Mouse (Mus musculus): ENCODE measurements around the gene Cpne7.
"Not testable (repeated sequence)": the region's sequence is repeated elsewhere in the genome, so short reads cannot be mapped to it uniquely, and the experiment has no call there.

The Cpne7 gene

GRCm38 (mm10) chr8:123117127-123117731 is at the start of gene Cpne7:
Gene Cpne7 (plus strand): TSS chr8:123117374.
- no peak for DNase-seq (ENCODE audit: low read depth, low spot score)

DNA sequence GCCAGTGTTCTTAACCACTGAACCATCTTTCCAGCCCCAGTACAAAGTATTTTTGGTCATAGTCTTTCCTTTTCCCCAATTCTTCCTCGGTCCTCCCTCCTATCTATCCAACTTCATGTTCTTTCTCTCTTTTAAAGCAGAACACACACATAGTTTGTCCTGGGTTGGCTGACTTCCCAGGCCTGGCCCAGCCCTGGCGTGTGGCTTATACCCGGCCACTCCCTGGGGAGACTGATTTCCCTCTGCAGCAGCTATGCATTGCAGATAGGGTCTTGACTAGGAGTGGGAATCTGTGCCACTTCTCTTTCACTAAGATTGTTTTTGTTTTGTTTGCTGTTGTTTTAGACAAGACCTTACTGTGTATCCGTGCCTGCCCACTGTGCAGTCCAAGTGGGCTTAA is 46.0 kb upstream of the Cpne7 start:
- no peak for DNase-seq (ENCODE audit: low read depth, low spot score)

DNA sequence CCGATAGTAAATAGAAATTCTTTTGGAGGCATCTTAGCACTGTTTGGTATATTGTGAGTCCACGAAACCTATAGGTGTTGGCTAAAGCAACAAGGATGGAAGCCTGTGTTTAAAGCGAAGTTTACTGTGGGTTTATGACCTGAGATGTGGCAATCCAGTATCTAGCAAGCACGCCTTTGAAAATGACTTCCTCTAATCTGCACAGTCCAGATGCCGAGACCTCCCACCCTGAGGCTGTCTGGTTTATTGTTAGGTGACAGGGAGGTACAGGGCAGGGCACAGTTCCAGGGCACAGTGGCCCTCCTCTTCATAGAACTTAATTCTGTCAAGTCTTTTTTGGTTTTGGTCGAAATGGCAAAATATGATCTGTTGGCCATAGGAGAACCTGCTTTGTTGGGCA is 40.0 kb upstream of the Cpne7 start:
- no peak for DNase-seq (ENCODE audit: low read depth, low spot score)

DNA sequence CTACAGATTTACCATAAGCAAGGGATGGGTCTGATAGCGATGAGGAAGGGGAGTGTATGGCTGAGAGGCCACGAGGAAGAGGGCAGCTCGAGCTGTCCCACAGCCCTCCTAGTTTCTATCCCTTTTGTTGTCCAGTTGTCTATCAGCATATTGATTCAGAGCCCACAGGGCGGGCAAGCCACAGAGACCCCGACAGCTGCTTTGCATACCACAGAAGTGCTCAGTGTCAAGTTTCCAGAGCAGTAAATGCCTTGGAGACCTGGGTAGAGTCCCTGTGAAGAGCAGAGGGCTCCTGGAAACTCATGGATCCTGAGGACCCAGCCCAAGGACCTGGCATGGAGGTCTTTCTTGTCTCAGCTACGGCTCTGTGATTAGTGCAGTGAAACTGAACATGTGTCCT is 34.2 kb upstream of the Cpne7 start:
- DNase-seq (ENCODE audit: low read depth, low spot score) = no peak

DNA sequence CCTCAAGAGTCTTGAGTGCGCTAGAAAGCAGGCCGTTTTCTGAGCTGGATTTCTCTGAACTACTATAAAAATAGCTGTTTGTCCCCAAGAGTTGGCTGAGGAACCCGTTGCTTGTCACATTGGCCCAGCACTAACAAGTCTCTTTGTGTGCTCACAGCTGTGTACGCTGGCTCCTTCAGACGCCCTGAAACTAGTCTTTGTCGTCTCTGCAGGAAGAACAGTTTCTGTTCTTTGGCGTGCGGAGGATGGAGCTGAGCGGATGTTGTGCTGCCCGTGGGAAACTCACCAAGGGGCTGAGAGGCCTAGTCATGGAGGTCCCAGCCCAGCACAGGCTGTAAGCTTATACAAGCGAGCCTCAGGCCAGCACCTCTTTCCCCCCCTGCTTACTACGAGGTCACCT is 33.6 kb upstream of the Cpne7 start:
- no peak for DNase-seq (ENCODE audit: low read depth, low spot score)

DNA sequence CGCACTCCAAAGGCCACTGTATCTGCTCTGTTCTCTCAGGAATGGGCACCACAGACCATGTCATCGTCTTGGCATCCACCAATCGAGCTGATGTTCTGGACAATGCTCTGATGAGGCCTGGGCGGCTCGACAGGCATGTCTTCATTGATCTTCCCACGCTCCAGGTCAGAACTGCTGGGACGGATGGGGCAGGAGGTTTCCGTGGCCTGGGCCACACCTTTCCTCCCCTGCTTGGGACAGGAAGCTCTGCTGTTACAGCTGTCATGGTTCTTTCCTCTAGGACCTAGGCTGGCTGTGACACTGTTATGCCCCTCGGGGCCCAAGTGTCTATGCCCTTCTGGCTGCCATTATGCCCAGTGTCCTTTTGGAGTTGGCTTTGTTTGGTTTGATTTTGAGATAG is 29.9 kb upstream of the Cpne7 start:
- DNase-seq (ENCODE audit: low read depth, low spot score) = no peak

DNA sequence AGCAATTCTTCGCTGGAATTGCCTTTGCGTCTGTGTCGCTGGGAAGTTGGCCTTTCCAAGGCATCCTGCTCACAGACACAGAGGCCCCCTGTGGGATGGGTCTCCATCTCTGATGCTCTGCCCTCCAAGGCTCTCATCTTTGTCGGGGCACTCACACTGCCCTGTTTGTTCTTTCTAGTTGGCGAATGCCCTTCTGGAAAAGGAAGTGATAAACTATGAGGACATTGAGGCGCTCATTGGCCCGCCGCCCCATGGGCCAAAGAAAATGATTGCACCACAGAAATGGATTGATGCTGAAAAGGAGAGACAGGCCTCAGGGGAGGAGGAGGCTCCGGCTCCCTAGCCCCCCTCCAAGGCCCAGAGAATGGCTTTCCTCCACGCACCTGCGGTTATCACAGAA is 20.0 kb upstream of the Cpne7 start:
- DNase-seq (ENCODE audit: low read depth, low spot score) = no peak

DNA sequence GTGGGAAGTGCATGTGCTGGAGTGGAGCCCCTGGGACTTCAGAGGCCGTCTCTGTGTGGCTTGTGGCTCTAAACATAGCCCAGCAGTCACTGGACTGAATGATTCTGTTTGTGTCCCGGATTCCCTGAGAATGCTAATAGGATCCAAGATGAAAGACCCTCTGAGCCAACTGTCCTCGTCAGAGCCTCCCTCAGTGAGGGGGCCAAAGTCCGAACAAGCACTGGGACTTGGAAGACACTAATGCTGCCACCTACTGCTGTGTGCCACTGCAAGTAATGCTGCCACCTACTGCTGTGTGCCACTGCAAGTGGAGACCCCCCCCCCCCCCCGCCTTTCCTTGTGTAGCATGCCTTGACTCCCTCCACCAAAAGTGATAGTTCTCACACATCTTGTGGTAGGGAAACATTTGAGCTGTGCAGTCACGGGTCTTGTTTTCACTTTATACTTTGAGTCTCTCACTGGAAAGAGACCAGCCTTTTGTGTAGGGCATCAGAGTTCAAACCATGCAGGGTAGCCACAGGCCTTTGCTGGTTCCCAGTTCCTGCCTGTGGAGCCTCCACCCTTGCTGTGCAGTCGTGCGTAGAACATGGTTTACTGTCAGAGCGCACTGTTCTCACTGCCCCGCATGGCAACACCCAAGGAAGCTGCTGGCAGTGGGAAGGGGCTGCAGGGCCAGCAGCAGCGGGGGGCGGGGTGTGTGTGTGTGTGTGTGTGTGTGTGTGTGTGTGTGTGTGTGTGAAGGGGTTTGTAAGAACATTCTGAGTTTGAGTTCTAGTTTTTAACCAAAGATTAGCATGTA is 19.2 kb upstream of the Cpne7 start:
- no peak for DNase-seq (ENCODE audit: low read depth, low spot score)

- DNase-seq (ENCODE audit: low read depth, low spot score) = no peak
Observed at GRCm38 (mm10) chr8:123100288-123100687, 16.9 kb upstream of the Cpne7 start.

DNA sequence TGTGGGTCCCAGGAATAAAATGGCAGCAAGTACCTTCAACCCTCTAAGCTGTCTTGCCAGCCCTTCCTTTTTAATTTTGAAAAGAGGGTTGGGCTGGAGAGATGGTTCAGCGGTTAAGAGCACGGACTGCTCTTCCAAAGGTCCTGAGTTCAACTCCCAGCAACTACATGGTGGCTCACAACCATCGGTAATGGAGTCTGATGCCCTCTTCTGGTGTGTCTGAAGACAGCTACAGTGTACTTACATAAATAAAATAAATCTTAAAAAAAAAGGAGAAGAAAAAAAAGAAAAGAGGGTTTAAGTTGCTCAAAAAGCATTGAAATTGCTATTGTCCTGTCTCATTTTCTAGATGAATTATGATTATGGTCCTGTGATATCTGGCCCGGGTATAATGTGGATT is 15.9 kb upstream of the Cpne7 start:
- DNase-seq (ENCODE audit: low read depth, low spot score) = no peak

GRCm38 (mm10) chr8:123101735-123102685 is 15.2 kb upstream of the Cpne7 start, which contains the start of gene Rpl13:
Gene Rpl13 (plus strand): TSS chr8:123102350.
- peak; percentile 87 for DNase-seq (ENCODE audit: low read depth, low spot score)

GRCm38 (mm10) chr8:123102855-123103254 is 14.3 kb upstream of the Cpne7 start:
- DNase-seq (ENCODE audit: low read depth, low spot score) = not testable (repeated sequence)

GRCm38 (mm10) chr8:123103285-123103684 is 13.9 kb upstream of the Cpne7 start:
- DNase-seq (ENCODE audit: low read depth, low spot score) = no peak

DNA sequence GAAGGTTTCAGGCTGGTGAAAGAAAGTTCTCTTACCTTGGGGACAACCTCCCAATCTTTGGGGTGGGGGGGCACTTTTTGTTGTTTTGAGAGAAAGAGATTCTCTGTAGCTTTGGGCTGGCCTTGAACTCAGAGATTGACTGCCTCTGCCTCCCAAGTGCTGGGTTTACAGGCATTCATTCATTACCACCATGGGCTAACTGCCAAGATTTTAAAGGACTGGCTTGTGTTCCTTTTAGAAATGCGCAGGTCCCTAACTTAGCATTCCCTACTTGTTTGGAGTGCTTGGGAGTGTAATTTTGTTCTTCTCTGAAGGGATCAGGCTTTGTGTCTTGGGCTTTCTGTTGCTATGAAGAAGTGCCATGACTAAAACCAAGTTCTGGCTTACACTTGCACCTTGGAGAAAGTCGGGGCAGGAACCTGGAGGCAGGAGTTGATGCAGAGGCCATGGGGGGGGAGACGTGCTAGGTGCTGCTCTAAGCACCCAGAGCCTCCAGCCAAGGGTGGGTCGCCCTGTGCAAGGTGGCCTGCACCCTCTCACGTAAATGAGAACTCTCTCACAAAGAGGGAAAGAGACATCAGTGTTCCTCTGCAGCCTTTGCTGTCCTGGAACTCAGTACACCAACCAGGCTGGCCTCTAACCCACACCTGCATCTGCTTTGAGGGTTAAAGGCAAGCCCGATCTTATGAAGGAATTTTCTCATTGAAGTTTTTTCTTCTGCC is 13.0 kb upstream of the Cpne7 start:
- DNase-seq (ENCODE audit: low read depth, low spot score) = no peak

DNA sequence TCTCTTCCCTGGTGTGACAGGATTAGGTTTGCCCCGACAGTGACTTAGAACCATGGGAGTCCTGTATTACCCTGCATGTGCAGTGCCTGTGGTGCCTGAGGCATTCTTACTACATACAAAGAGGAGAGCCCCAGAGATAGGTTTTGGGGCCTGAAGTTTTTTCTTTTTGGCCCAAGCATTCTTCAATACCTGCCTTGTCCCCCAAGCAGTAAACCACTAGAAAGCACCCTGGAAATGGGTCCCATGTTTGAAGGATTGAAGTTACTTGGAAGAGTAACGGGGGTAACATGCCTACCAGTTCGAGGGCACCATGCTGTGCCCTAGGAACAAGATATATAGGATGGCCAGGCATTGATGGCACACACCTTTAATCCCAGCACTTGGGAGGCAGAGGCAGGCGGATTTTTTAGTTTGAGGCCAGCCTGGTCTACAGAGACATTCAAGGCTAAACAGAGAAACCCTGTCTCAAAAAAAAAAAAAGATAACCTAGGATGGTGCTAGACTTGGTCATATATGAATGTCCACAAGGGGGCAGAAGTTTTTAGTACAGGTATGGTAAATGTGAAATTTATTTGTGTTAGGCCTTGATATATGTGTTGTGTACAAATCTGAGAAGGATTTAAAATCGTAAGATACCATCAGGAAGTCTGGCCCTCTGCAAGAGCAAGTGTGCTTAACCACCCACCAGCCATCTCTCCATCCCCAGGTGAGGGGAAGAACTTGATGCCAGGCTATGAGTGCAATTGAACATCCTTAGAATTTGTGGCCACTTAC is 11.4 kb upstream of the Cpne7 start:
- peak; percentile 55 for DNase-seq (ENCODE audit: low read depth, low spot score)

DNA sequence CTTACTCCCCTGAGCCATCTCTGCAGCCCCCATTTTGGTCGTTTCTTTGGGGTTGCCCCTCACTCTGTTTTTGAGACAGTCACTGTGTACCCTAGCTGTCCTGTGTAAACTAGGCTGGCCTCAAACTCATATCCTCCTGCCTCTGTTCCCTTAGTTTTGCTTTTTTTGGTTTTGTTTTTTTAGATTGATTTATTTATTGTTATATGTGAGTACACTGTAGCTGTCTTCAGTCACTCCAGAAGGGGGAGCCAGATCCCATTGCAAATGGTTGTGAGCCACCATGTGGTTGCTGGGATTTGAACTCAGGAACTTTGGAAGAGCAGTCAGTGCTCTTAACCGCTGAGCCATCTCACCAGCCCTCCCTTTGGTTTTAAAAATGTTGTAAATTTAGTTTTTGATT is 10.6 kb upstream of the Cpne7 start:
- DNase-seq (ENCODE audit: low read depth, low spot score) = no peak

- no peak for DNase-seq (ENCODE audit: low read depth, low spot score)
Observed at GRCm38 (mm10) chr8:123108010-123108409, 9.2 kb upstream of the Cpne7 start.

GRCm38 (mm10) chr8:123108953-123109352 is 8.2 kb upstream of the Cpne7 start:
- no peak for DNase-seq (ENCODE audit: low read depth, low spot score)

DNA sequence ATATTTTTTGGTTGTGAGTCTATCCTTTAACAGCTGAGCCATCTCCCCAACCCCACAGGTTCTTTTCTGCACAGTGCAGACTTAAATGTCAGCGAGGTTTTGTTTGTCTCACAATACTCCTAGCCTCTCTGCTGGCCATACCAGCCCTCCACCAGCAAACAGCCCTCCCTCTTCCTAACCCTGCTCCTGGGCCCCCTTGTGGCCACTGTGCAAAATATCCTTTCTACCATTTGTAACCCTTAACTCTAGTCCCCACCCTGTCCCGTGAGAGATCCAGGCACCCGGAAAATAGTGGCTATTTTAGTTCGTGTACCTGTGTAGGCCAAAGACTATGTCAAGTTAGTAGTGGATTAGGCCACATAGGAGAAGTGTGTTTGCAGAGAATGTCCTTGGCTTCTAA is 6.5 kb upstream of the Cpne7 start:
- DNase-seq (ENCODE audit: low read depth, low spot score) = no peak

DNA sequence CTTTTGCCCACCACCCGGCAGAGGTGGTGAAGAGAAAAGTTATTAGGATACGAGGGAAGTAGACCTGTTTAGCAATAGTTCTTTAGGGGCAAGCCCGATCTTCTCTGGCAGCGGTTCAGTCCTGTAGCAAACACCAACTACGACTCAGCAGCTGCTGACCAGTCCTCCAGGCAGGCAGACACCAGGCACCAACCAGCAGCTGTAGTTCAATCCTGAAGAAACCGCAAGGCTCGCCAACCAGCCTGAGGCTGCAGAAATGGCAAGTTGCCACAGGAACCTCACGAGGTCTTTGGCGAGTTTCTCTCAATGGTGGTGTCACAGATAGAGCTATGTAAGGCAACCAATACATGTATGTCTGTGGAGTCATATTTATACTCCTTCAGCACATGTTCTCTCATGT is 4.3 kb upstream of the Cpne7 start:
- no peak for DNase-seq (ENCODE audit: low read depth, low spot score)

All from c-Kit-negative CD71-positive TER-119-positive erythroid progenitor cells, embryonic 14.5 days (primary cell).